Mouse (Mus musculus) gastrocnemius, postnatal 14 days (tissue): ENCODE measurements around the gene Mrfap1. TPM values are rescaled to one million over a fixed set of nuclear protein-coding genes. Genes with fewer than 3 reads are reported as not detected.
"Not testable (repeated sequence)": the region's sequence is repeated elsewhere in the genome, so short reads cannot be mapped to it uniquely, and the experiment has no call there.

Source experiments
- DNase-seq: peaks from one replicate; pipeline ENCODE4 v3.0.0; 2021; ENCODE audit warnings: mixed read lengths
- intact Hi-C: fragments of 180-260 bp; cut with DNase I; formaldehyde crosslinking; loops from one replicate; pipeline ENCODE4 v1.15.1; 2025; ENCODE audit warnings: low total_unique reads
- total RNA-seq, 2 experiments: library from RNA; stranded (reverse); gene quantifications; 2 replicates each; pipeline ENCODE4 v1.2.3; 2021

Mrfap1 gene
- total RNA-seq, 2 experiments from 2014 or later, result 264 to 293 TPM

- no peak for DNase-seq
- intact Hi-C loops, result no loop called here
Measured at GRCm38 (mm10) chr5:36797291-36797690, 719 bp upstream of the Mrfap1 start.

- intact Hi-C loops, result not testable (repeated sequence)
- peak; percentile 77 for DNase-seq
Measured at GRCm38 (mm10) chr5:36795647-36796295, 801 bp downstream of the Mrfap1 start.

- DNase-seq, result no peak
- intact Hi-C loops, result no loop called here
Measured at GRCm38 (mm10) chr5:36791861-36792260, 4.7 kb downstream of the Mrfap1 start.

GRCm38 (mm10) chr5:36786052-36786451 is 10.5 kb downstream of the Mrfap1 start:
- intact Hi-C loops, result no loop called here
- no peak for DNase-seq

- intact Hi-C loops, result no loop called here
- no peak for DNase-seq
Measured at GRCm38 (mm10) chr5:36779512-36779911, 17.1 kb downstream of the Mrfap1 start.

- DNase-seq, result no peak
- intact Hi-C loops, result no loop called here
Measured at GRCm38 (mm10) chr5:36778901-36779300, 17.7 kb downstream of the Mrfap1 start.

GRCm38 (mm10) chr5:36777186-36777585 is 19.4 kb downstream of the Mrfap1 start:
- intact Hi-C loops, result no loop called here
- no peak for DNase-seq

- no peak for DNase-seq
- intact Hi-C loops, result no loop called here
Measured at GRCm38 (mm10) chr5:36776021-36776575, 20.5 kb downstream of the Mrfap1 start.

- intact Hi-C loops, result no loop called here
- DNase-seq, result no peak
Measured at GRCm38 (mm10) chr5:36775317-36775716, 21.3 kb downstream of the Mrfap1 start.

- intact Hi-C loops, result no loop called here
- DNase-seq, result no peak
Measured at GRCm38 (mm10) chr5:36772586-36772985, 24.0 kb downstream of the Mrfap1 start.

GRCm38 (mm10) chr5:36769603-36770002 is 27.0 kb downstream of the Mrfap1 start:
- no peak for DNase-seq

GRCm38 (mm10) chr5:36766958-36767703 is 29.4 kb downstream of the Mrfap1 start:
- intact Hi-C loops, result no loop called here
- no peak for DNase-seq

More at GRCm38 (mm10) chr5:36769603-36770002, 27.0 kb downstream of the Mrfap1 start:
- intact Hi-C loops, result no loop called here

GRCm38 (mm10) chr5:36759848-36760247 is 36.7 kb downstream of the Mrfap1 start:
- intact Hi-C loops, result no loop called here
- DNase-seq, result no peak

GRCm38 (mm10) chr5:36757033-36757432 is 39.5 kb downstream of the Mrfap1 start:
- no peak for DNase-seq
- intact Hi-C loops, result no loop called here

- no peak for DNase-seq
- intact Hi-C loops, result no loop called here
Measured at GRCm38 (mm10) chr5:36750119-36751078, 46.2 kb downstream of the Mrfap1 start.

GRCm38 (mm10) chr5:36748536-36749061 is 48.0 kb downstream of the Mrfap1 start, which contains the start of gene Bloc1s4:
Bloc1s4 (minus strand) TSS chr5:36748650.
- DNase-seq, result peak; percentile 90

GRCm38 (mm10) chr5:36747794-36748535 is 48.6 kb downstream of the Mrfap1 start:
- intact Hi-C loops, result no loop called here
- no peak for DNase-seq

More at GRCm38 (mm10) chr5:36748536-36749061, 48.0 kb downstream of the Mrfap1 start, which contains the start of gene Bloc1s4:
- intact Hi-C loops, result no loop called here

GRCm38 (mm10) chr5:36747071-36747470 is 49.5 kb downstream of the Mrfap1 start:
- intact Hi-C loops, result no loop called here

More at GRCm38 (mm10) chr5:36747071-36747470, 49.5 kb downstream of the Mrfap1 start:
- DNase-seq, result no peak
